Mouse (Mus musculus) megakaryocyte, embryonic 14.5 days (primary cell): ENCODE measurements around the gene Gpat2.

Experiments used
- FLI1 ChIP-seq: IDR thresholded peaks from 2 replicates; pipeline ENCODE4 v1.6.1; 2012; ENCODE audit warnings: low read length, inconsistent platforms, mixed read lengths
- GATA1 ChIP-seq: IDR thresholded peaks from 3 replicates; pipeline ENCODE4 v1.6.1; 2012; ENCODE audit warnings: mixed read lengths, low read length, inconsistent platforms, borderline replicate concordance

- TF ChIP-seq GATA1 = no peak
- no peak for TF ChIP-seq FLI1
Observed at GRCm38 (mm10) chr2:127418266-127418970, 6.6 kb upstream of the Gpat2 start.
